Mouse (Mus musculus) kidney, postnatal 0 days (tissue): Measurements from ENCODE around the gene Galnt17. TPM values are rescaled to one million over a fixed set of nuclear protein-coding genes. Genes with fewer than 3 reads are reported as not detected.

ENCODE experiments used
- ATAC-seq: fragments of 200-750 bp; cut with Nextera tagmentation; replicated peaks from 2 replicates; pipeline ENCODE4 v1.8.0; 2017; ENCODE audit warnings: low read depth, moderate number of reproducible peaks, moderate TSS enrichment, moderate library complexity; ENCODE audit not compliant: low FRiP score
- DNase-seq: peaks from one replicate; pipeline ENCODE4 v3.0.0-alpha.2; 2016; ENCODE audit warnings: low spot score
- H3K27ac ChIP-seq: fragments of 300-500 bp; sonication (generic); 2 replicates; pipeline ENCODE4 v1.5.1; 2014; ENCODE audit warnings: mild to moderate bottlenecking
- H3K27me3 ChIP-seq: fragments of 300-500 bp; sonication (generic); 2 replicates; pipeline ENCODE4 v1.6.1; 2014; ENCODE audit warnings: low read length, mixed read lengths; ENCODE audit not compliant: insufficient read depth
- H3K36me3 ChIP-seq: fragments of 300-500 bp; sonication (generic); 2 replicates; pipeline ENCODE4 v1.6.1; 2014; ENCODE audit warnings: low read length, mixed read lengths; ENCODE audit not compliant: insufficient read depth
- H3K4me1 ChIP-seq: fragments of 300-500 bp; sonication (generic); replicated peaks from 2 replicates; pipeline ENCODE4 v1.6.1; 2014; ENCODE audit warnings: antibody characterized with exemption, low read length, mixed read lengths; ENCODE audit not compliant: insufficient read depth
- H3K4me2 ChIP-seq: fragments of 300-500 bp; sonication (generic); 2 replicates; pipeline ENCODE4 v1.6.1; 2014; ENCODE audit warnings: mild to moderate bottlenecking, low read length, moderate library complexity, mixed read lengths
- H3K4me3 ChIP-seq: fragments of 300-500 bp; sonication (generic); replicated peaks from 2 replicates; pipeline ENCODE4 v1.5.1; 2014; ENCODE audit warnings: low read depth, low read length
- H3K9ac ChIP-seq: fragments of 300-500 bp; sonication (generic); 2 replicates; pipeline ENCODE4 v1.6.1; 2014; ENCODE audit warnings: low read depth, low read length
- H3K9me3 ChIP-seq: fragments of 300-500 bp; sonication (generic); replicated peaks from 2 replicates; pipeline ENCODE4 v1.6.1; 2016; ENCODE audit warnings: low read length, inconsistent platforms, mixed read lengths
- CTCF ChIP-seq: IDR thresholded peaks from 2 replicates; pipeline ENCODE4 v1.5.1; 2016; ENCODE audit warnings: antibody characterized with exemption, low read depth, mild to moderate bottlenecking, moderate library complexity
- WGBS: fragments of 180-500 bp; shearing (Covaris S2); extraction: QIAGEN DNeasy Blood & Tissue Kit; methylation state at CpG from one replicate; pipeline ENCODE4 v1.1.7; 2014; 5-methylcytosine and 5-hydroxymethylcytosine counted together
- polyA plus RNA-seq: library from polyadenylated mRNA; unstranded; fragments of >200 nt; fragmentation: Nextera tagmentation; extraction: Ambion mirVana; gene quantifications from 2 replicates; pipeline ENCODE4 v1.2.1, GENCODE M21; 2015

The Galnt17 gene
- 0.85 and 1.2 TPM in 2 replicates for polyA plus RNA-seq

DNA sequence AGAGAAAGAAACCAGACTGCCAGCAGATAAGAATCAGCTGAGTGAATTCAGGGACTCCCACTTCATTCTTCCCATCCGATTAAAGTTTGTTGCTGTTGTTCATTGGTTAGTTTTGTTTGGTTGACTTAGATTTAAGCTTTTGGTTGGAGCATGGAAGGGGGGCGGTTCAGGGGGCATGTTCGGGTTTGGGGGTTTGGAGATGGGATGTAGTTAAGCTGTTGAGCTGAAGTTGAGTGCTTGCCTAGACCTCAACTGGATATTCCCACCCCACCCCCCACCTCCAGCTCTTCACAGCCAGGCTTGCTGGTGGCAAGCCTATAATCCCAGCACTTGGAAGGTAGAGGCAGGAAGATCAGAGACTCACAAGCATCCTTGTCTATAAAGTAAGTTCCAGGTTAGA is at the start of gene Galnt17:
Galnt17 (minus strand) TSS at position 101 of the 400 bp plus-strand sequence.
- Histone ChIP-seq H3K4me1 (peaks cover 12% of the 10 kb centered on the region), H3K4me3 (peak within 1 kb of the TSS; percentile 61), H3K36me3 (no peaks in the 10 kb centered on the region), H3K9ac (peak within 1 kb of the TSS; percentile 47), H3K27me3 (peaks cover 11% of the 10 kb centered on the region; the same call in 1 of the 2 replicates), H3K27ac (peak within 1 kb of the TSS; percentile 64), H3K4me2 (peak within 1 kb of the TSS; percentile 94), H3K9me3 (no peaks in the 10 kb centered on the region)
- WGBS: 51% methylated on average over 3 of the region's 3 CpGs
- TF ChIP-seq CTCF: no peak
- DNase-seq (peak; percentile 42), ATAC-seq (no peak)

DNA sequence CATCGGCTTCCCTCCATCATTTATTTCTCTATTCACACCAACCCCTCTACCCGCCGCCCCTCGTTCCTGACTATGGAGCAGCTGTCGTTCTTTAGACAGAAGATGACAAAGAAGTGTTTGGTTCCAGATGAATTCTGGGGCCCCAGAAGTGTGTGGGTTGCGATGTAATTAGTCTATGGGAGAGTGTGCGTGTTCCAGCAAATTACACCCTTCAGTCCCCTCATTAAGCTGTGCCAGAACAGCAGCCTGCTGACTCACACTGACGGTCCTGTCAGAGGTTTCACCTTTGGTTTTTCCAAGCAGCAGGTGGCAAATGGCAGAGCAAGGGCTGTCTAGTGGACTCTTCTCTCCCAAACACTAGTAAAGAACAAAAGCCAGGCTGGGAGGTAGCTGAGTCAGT is 26.2 kb upstream of the Galnt17 start:
- Histone ChIP-seq H3K27ac (no peak overlapping the region), H3K36me3 (no peaks in the 10 kb centered on the region), H3K4me3 (no peak overlapping the region), H3K9ac (no peak overlapping the region), H3K4me1 (no peaks in the 10 kb centered on the region), H3K4me2 (no peak overlapping the region), H3K9me3 (no peaks in the 10 kb centered on the region), H3K27me3 (no peaks in the 10 kb centered on the region)
- ATAC-seq: no peak
- TF ChIP-seq CTCF: no peak
- no peak for DNase-seq
- 65% methylated on average over 8 of the region's 8 CpGs for WGBS

DNA sequence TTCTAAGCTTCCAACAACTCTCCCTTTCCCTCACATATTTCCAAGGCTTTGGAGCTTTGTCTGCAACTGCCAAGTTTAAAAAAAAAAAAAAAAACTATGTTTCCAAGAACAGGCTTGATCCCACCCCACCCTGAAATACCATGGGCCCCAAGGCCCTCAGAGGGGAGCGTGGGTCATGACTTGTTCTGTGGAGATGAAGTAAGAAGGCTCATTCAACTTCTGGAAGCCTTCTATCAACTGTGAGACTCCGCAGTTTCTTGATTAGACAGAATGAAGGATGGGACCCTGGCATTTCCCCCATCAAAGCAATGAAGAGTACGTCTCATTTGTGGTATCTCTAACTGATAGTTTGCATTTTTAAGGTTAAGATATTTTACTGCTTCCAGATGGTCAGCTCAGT is 13.0 kb upstream of the Galnt17 start:
- H3K4me1 ChIP-seq: no peaks in the 10 kb centered on the region; the same call in 1 of the 2 replicates
- no peaks in the 10 kb centered on the region for H3K27me3 ChIP-seq
- DNase-seq (peak; percentile 16), ATAC-seq (no peak)
- H3K9me3 ChIP-seq: no peaks in the 10 kb centered on the region
- H3K4me2 ChIP-seq: no peak overlapping the region
- H3K9ac ChIP-seq: no peak overlapping the region
- H3K4me3 ChIP-seq: no peak overlapping the region
- no peaks in the 10 kb centered on the region for H3K36me3 ChIP-seq
- 54% methylated on average over 3 of the region's 3 CpGs for WGBS
- no peak overlapping the region for H3K27ac ChIP-seq
- TF ChIP-seq CTCF: no peak

DNA sequence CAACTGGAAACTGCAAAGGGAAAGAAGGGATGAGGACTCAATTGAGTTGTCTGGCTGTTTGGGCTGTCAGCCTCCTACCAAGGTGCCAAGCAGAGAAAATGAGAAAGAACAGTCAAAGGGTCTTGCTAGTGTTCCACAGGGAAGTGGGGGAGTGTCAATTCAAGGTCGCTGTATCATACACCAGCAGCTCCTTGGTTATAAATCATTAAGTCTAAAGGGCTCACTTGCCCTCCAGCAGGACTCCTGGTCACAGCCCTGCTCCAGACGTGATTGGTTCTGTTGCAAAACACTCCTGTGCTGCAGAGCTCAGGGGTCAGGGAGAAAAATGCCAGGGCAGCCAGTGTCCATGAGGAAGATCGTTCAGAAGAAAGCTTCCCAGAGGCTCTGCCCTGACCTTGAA is 11.3 kb upstream of the Galnt17 start:
- TF ChIP-seq CTCF: no peak
- DNase-seq: peak; percentile 58
- H3K4me1 ChIP-seq: no peaks in the 10 kb centered on the region; the same call in 1 of the 2 replicates
- no peak overlapping the region for H3K27ac ChIP-seq
- H3K27me3 ChIP-seq: no peaks in the 10 kb centered on the region
- no peak overlapping the region for H3K4me2 ChIP-seq
- no peaks in the 10 kb centered on the region for H3K36me3 ChIP-seq
- no peak overlapping the region for H3K9ac ChIP-seq
- H3K9me3 ChIP-seq: no peaks in the 10 kb centered on the region
- WGBS: 11% methylated on average over 3 of the region's 3 CpGs
- ATAC-seq: peak; percentile 69
- H3K4me3 ChIP-seq: no peak overlapping the region

DNA sequence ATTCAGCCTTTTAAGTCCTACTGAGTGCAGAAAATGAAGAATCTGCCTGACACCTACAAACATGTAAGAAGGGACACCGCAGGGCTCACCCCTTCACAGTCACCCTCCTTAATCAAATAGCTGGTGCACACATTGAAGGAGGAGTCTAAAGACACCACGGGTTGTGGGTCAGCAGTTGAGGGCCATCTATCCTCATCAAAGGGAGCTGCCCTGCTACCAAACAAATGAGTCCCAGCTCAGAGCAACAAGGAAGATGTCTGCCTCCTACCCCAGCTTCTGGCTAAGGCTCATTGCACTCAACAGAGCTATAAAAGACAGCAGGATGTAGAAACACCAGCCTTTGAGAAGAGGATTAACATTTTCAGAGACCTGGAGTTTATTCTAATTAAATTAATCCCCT is 10.8 kb upstream of the Galnt17 start:
- Histone ChIP-seq H3K4me2 (no peak overlapping the region), H3K36me3 (no peaks in the 10 kb centered on the region), H3K9ac (no peak overlapping the region), H3K4me1 (no peaks in the 10 kb centered on the region; the same call in 1 of the 2 replicates), H3K27me3 (no peaks in the 10 kb centered on the region), H3K4me3 (no peak overlapping the region), H3K9me3 (no peaks in the 10 kb centered on the region), H3K27ac (no peak overlapping the region)
- no peak for TF ChIP-seq CTCF
- WGBS: 22% methylated on average over 2 of the region's 2 CpGs
- ATAC-seq (no peak; the same call in 1 of the 2 replicates), DNase-seq (peak; percentile 64)

DNA sequence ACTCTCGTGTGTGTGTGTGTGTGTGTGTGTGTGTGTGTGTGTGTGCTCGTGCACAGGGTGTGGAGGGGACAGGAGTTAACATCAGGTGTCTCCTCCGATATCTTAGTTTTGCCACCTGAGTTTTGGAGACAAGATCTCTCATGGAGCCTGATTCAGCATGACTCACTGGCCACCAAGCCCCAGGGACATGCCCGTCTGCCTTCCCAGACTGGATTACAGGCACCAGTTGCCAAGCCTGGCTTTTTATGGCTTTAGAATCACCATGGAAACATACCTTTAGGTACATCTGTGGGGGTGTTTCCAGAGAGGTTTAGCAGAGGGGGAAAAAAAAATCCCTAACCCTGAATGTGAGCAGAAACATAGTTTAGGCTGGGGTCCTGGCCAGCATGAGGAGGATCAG is 6.7 kb upstream of the Galnt17 start:
- Histone ChIP-seq H3K27ac (no peak overlapping the region), H3K27me3 (no peaks in the 10 kb centered on the region), H3K9ac (no peak overlapping the region), H3K9me3 (no peaks in the 10 kb centered on the region), H3K4me1 (no peaks in the 10 kb centered on the region; the same call in 1 of the 2 replicates), H3K4me3 (no peak overlapping the region), H3K4me2 (no peak overlapping the region), H3K36me3 (no peaks in the 10 kb centered on the region)
- no peak for TF ChIP-seq CTCF
- WGBS: 69% methylated on average over 4 of the region's 4 CpGs
- ATAC-seq (no peak), DNase-seq (no peak)

DNA sequence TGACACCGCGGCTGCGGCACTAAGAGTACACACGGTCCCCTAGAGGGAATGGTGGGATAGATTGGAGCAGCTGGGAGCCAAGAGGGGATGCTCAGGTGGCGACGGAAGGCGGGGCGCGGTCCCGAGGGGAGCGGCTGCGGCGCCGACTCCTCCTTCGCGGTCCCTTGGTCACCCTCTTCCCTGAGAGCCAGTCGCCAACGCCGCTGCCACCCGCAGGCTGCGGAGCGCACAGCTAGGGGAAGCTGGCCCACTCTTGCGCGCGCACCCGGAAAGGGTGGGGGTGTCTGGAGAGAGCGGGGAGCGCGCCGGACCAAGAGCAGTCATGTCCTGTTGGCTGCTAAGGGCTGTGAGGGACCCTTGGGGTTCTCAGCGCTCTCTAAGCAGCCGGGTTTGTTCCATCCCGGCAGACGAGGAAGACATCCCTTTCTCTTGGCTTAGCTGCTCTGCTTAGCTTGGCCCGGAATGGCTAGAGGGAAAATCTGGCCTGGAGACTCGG is 593 bp downstream of the Galnt17 start:
- no peaks in the 10 kb centered on the region for H3K36me3 ChIP-seq
- H3K4me3 ChIP-seq: peak overlapping the region; percentile 61
- H3K4me1 ChIP-seq: peaks cover 12% of the 10 kb centered on the region
- DNase-seq (peak; percentile 88), ATAC-seq (peak; percentile 88)
- H3K4me2 ChIP-seq: peak overlapping the region; percentile 94
- peak overlapping the region; percentile 64 for H3K27ac ChIP-seq
- H3K9ac ChIP-seq: peak overlapping the region; percentile 47
- 1% methylated on average over 35 of the region's 36 CpGs for WGBS
- H3K9me3 ChIP-seq: no peaks in the 10 kb centered on the region
- peak; percentile 45; the same call in 1 of the 2 replicates for TF ChIP-seq CTCF
- H3K27me3 ChIP-seq: peaks cover 11% of the 10 kb centered on the region; the same call in 1 of the 2 replicates
